Mouse (Mus musculus): Measurements from ENCODE around the gene Kcnk18.

Kcnk18 gene

GRCm38 (mm10) chr19:59218991-59219390, at the start of gene Kcnk18:
TSS of gene Kcnk18 (plus strand) at chr19:59219214.
- no peak for DNase-seq (ENCODE audit: low read depth, low spot score)

- DNase-seq (ENCODE audit: low read depth, low spot score), result no peak
These were observed 48.9 kb upstream of the Kcnk18 start, which contains the start of gene Vax1 for GRCm38 (mm10) chr19:59169936-59170765. TSS of gene Vax1 (minus strand) at chr19:59170056.

GRCm38 (mm10) chr19:59170766-59171095, 48.3 kb upstream of the Kcnk18 start:
- no peak for DNase-seq (ENCODE audit: low read depth, low spot score)

- DNase-seq (ENCODE audit: low read depth, low spot score), result no peak
These were observed 47.7 kb upstream of the Kcnk18 start for GRCm38 (mm10) chr19:59171151-59171870.

GRCm38 (mm10) chr19:59171871-59172245, 47.2 kb upstream of the Kcnk18 start:
- DNase-seq (ENCODE audit: low read depth, low spot score), result no peak

- DNase-seq (ENCODE audit: low read depth, low spot score), result no peak
These were observed 46.2 kb upstream of the Kcnk18 start for GRCm38 (mm10) chr19:59172781-59173180.

GRCm38 (mm10) chr19:59173341-59174015, 45.5 kb upstream of the Kcnk18 start:
- DNase-seq (ENCODE audit: low read depth, low spot score), result no peak

- no peak for DNase-seq (ENCODE audit: low read depth, low spot score)
These were observed 35.0 kb upstream of the Kcnk18 start for GRCm38 (mm10) chr19:59184000-59184399.

GRCm38 (mm10) chr19:59188981-59189380, 30.0 kb upstream of the Kcnk18 start:
- DNase-seq (ENCODE audit: low read depth, low spot score), result no peak

- no peak for DNase-seq (ENCODE audit: low read depth, low spot score)
These were observed 28.4 kb upstream of the Kcnk18 start for GRCm38 (mm10) chr19:59190431-59191122.

GRCm38 (mm10) chr19:59191123-59191505, 27.9 kb upstream of the Kcnk18 start:
- DNase-seq (ENCODE audit: low read depth, low spot score), result no peak

GRCm38 (mm10) chr19:59192491-59192890, 26.5 kb upstream of the Kcnk18 start:
- no peak for DNase-seq (ENCODE audit: low read depth, low spot score)

GRCm38 (mm10) chr19:59193456-59193855, 25.6 kb upstream of the Kcnk18 start:
- no peak for DNase-seq (ENCODE audit: low read depth, low spot score)

GRCm38 (mm10) chr19:59193986-59194820, 24.8 kb upstream of the Kcnk18 start:
- no peak for DNase-seq (ENCODE audit: low read depth, low spot score)

- no peak for DNase-seq (ENCODE audit: low read depth, low spot score)
These were observed 23.7 kb upstream of the Kcnk18 start for GRCm38 (mm10) chr19:59195181-59195770.

- DNase-seq (ENCODE audit: low read depth, low spot score), result no peak
These were observed 22.8 kb upstream of the Kcnk18 start for GRCm38 (mm10) chr19:59196111-59196666.

- DNase-seq (ENCODE audit: low read depth, low spot score), result peak; percentile 26
These were observed 20.9 kb upstream of the Kcnk18 start for GRCm38 (mm10) chr19:59198161-59198560.

- DNase-seq (ENCODE audit: low read depth, low spot score), result peak; percentile 39
These were observed 10.5 kb upstream of the Kcnk18 start for GRCm38 (mm10) chr19:59208475-59208874.

GRCm38 (mm10) chr19:59208986-59209385, 10.0 kb upstream of the Kcnk18 start:
- no peak for DNase-seq (ENCODE audit: low read depth, low spot score)

GRCm38 (mm10) chr19:59216891-59217290, 2.1 kb upstream of the Kcnk18 start:
- DNase-seq (ENCODE audit: low read depth, low spot score), result no peak

Data from c-Kit-negative CD71-positive TER-119-positive erythroid progenitor cells, embryonic 14.5 days (primary cell).